Mouse (Mus musculus): ENCODE data around the gene Zswim2.

GRCm38 (mm10) chr2:83883850-83884420 lies 57.1 kb downstream of the Zswim2 start:
- no peak for TF ChIP-seq CTCF (IDR thresholded peaks at IDR 0.05)
- no peak for TF ChIP-seq EP300 (IDR thresholded peaks at IDR 0.05)
